Mouse (Mus musculus) liver, postnatal 0 days (tissue): ENCODE results near the gene Pklr. TPM values are rescaled to one million over a fixed set of nuclear protein-coding genes. Genes with fewer than 3 reads are reported as not detected.
A peak's percentile ranks its signal among the peaks of the same experiment; 100 is the strongest.

Experiments used
- ATAC-seq: fragments of 200-750 bp; cut with Nextera tagmentation; 2 replicates; pipeline ENCODE4 v1.8.0; 2017; ENCODE audit warnings: mild to moderate bottlenecking, moderate library complexity
- DNase-seq: peaks from one replicate; pipeline ENCODE4 v3.0.0-alpha.2; 2016
- H3K27ac ChIP-seq: fragments of 300-500 bp; sonication (generic); 2 replicates; pipeline ENCODE4 v1.5.1; 2014; ENCODE audit warnings: antibody characterized with exemption, moderate library complexity, mild to moderate bottlenecking, low read depth
- H3K27me3 ChIP-seq: fragments of 300-500 bp; sonication (generic); 2 replicates; pipeline ENCODE4 v1.6.1; 2014; ENCODE audit warnings: low read length, control low read depth, mixed read lengths; ENCODE audit not compliant: insufficient read depth
- H3K36me3 ChIP-seq: fragments of 300-500 bp; sonication (generic); replicated peaks from 2 replicates; pipeline ENCODE4 v1.6.1; 2014; ENCODE audit warnings: mild to moderate bottlenecking, control low read depth, low read length, moderate library complexity, mixed read lengths; ENCODE audit not compliant: insufficient read depth
- H3K4me1 ChIP-seq: fragments of 300-500 bp; sonication (generic); 2 replicates; pipeline ENCODE4 v1.6.1; 2014; ENCODE audit warnings: antibody characterized with exemption, mild to moderate bottlenecking, control low read depth; ENCODE audit not compliant: insufficient read depth
- H3K4me2 ChIP-seq: fragments of 300-500 bp; sonication (generic); 2 replicates; pipeline ENCODE4 v1.6.1; 2014; ENCODE audit warnings: low read depth, mild to moderate bottlenecking, low read length, moderate library complexity, mixed read lengths
- H3K4me3 ChIP-seq: fragments of 300-500 bp; sonication (generic); 2 replicates; pipeline ENCODE4 v1.5.1; 2014; ENCODE audit warnings: low read depth, low read length
- H3K9ac ChIP-seq: fragments of 300-500 bp; sonication (generic); replicated peaks from 2 replicates; pipeline ENCODE4 v1.6.1; 2014; ENCODE audit warnings: mild to moderate bottlenecking, moderate library complexity
- H3K9me3 ChIP-seq: fragments of 300-500 bp; sonication (generic); 2 replicates; pipeline ENCODE4 v1.6.1; 2016; ENCODE audit warnings: mild to moderate bottlenecking, control low read depth, low read length, mixed read lengths
- CTCF ChIP-seq: sonication (generic); IDR thresholded peaks from 2 replicates; pipeline ENCODE4 v1.5.1; 2016; ENCODE audit warnings: antibody characterized with exemption, low read depth
- EP300 ChIP-seq: IDR thresholded peaks from 2 replicates; pipeline ENCODE4 v1.6.1; 2016; ENCODE audit warnings: antibody characterized with exemption, low read depth, mild to moderate bottlenecking
- WGBS: fragments of 180-500 bp; shearing (Covaris S2); extraction: QIAGEN DNeasy Blood & Tissue Kit; methylation state at CpG from one replicate; pipeline ENCODE4 v1.1.7; 2014; ENCODE audit not compliant: insufficient replicate concordance; 5-methylcytosine and 5-hydroxymethylcytosine counted together
- polyA plus RNA-seq: library from polyadenylated mRNA; unstranded; fragments of >200 nt; fragmentation: Nextera tagmentation; extraction: Ambion mirVana; gene quantifications from 2 replicates; pipeline ENCODE4 v1.2.1, GENCODE M21; 2015

Pklr gene
- polyA plus RNA-seq, 1 experiment from 2014 or later: 27.8 TPM

GRCm38 (mm10) chr3:89177242-89178106, 41.5 kb downstream of the Pklr start, which contains the start of gene Scamp3:
Gene Scamp3 (plus strand): TSS chr3:89177473.
- DNase-seq: peak; percentile 94
- ATAC-seq: peak; percentile 94
- Histone ChIP-seq H3K4me2 (peak within 1 kb of the TSS; percentile 96), H3K4me3 (peak within 1 kb of the TSS; percentile 69), H3K4me1 (peaks cover 14% of the 10 kb centered on the region), H3K27me3 (no peaks in the 10 kb centered on the region), H3K9ac (peak within 1 kb of the TSS; percentile 69), H3K27ac (peak within 1 kb of the TSS; percentile 88), H3K36me3 (peaks cover 65% of the 10 kb centered on the region), H3K9me3 (no peaks in the 10 kb centered on the region)
- WGBS: under 1% methylated on average over 43 of the region's 43 CpGs
- TF ChIP-seq EP300 (no peak), CTCF (no peak)

GRCm38 (mm10) chr3:89178107-89178385, 42.1 kb downstream of the Pklr start:
- ATAC-seq (no peak), DNase-seq (no peak)
- no peaks in the 10 kb centered on the region for H3K9me3 ChIP-seq
- peak overlapping the region; percentile 69 for H3K9ac ChIP-seq
- 4% methylated on average over 6 of the region's 6 CpGs for WGBS
- peaks cover 20% of the 10 kb centered on the region for H3K4me1 ChIP-seq
- peaks cover 61% of the 10 kb centered on the region for H3K36me3 ChIP-seq
- peak overlapping the region; percentile 88 for H3K27ac ChIP-seq
- H3K27me3 ChIP-seq: no peaks in the 10 kb centered on the region
- no peak for TF ChIP-seq CTCF
- no peak for TF ChIP-seq EP300
- H3K4me3 ChIP-seq: peak overlapping the region; percentile 69
- H3K4me2 ChIP-seq: peak overlapping the region; percentile 96

- H3K4me2 ChIP-seq: peak overlapping the region; percentile 96; the same call in 1 of the 2 replicates
- no peaks in the 10 kb centered on the region for H3K9me3 ChIP-seq
- H3K4me1 ChIP-seq: peaks cover 27% of the 10 kb centered on the region
- H3K27ac ChIP-seq: no peak overlapping the region
- TF ChIP-seq EP300: no peak
- TF ChIP-seq CTCF: no peak
- peaks cover 51% of the 10 kb centered on the region for H3K36me3 ChIP-seq
- no peak overlapping the region for H3K4me3 ChIP-seq
- H3K9ac ChIP-seq: no peak overlapping the region
- DNase-seq (no peak), ATAC-seq (no peak)
- 81% methylated on average over 11 of the region's 11 CpGs for WGBS
- H3K27me3 ChIP-seq: no peaks in the 10 kb centered on the region
These were observed 43.1 kb downstream of the Pklr start for GRCm38 (mm10) chr3:89179056-89179455.

GRCm38 (mm10) chr3:89181749-89182500, 46.0 kb downstream of the Pklr start:
- 86% methylated on average over 27 of the region's 27 CpGs for WGBS
- TF ChIP-seq EP300 (no peak), CTCF (no peak)
- H3K27ac ChIP-seq: no peak overlapping the region
- ATAC-seq: no peak
- 0 out of 2 replicates have a peak overlapping the region, but pooled peaks have one; percentile 85 for H3K4me2 ChIP-seq
- peaks cover 30% of the 10 kb centered on the region for H3K36me3 ChIP-seq
- no peaks in the 10 kb centered on the region for H3K27me3 ChIP-seq
- no peak overlapping the region for H3K4me3 ChIP-seq
- H3K9me3 ChIP-seq: no peaks in the 10 kb centered on the region
- DNase-seq: no peak
- peaks cover 27% of the 10 kb centered on the region for H3K4me1 ChIP-seq
- no peak overlapping the region for H3K9ac ChIP-seq

GRCm38 (mm10) chr3:89182531-89183057, 46.7 kb downstream of the Pklr start:
- Histone ChIP-seq H3K9ac (peak overlapping the region; percentile 61; the same call in 1 of the 2 replicates), H3K4me1 (peaks cover 27% of the 10 kb centered on the region), H3K9me3 (no peaks in the 10 kb centered on the region), H3K4me3 (peak overlapping the region; percentile 53), H3K4me2 (peak overlapping the region; percentile 85), H3K27me3 (no peaks in the 10 kb centered on the region), H3K27ac (no peak overlapping the region), H3K36me3 (peaks cover 30% of the 10 kb centered on the region)
- ATAC-seq (no peak), DNase-seq (no peak)
- WGBS: 31% methylated on average over 7 of the region's 7 CpGs
- no peak for TF ChIP-seq CTCF
- no peak for TF ChIP-seq EP300
